Mouse (Mus musculus) cerebellum, adult 11-12 months (tissue): ENCODE results near the gene Myh7.
"Not testable (repeated sequence)": the region's sequence is repeated elsewhere in the genome, so short reads cannot be mapped to it uniquely, and the experiment has no call there.

Experiments
- DNase-seq: peaks from one replicate; pipeline ENCODE4 v3.0.0; 2022

Gene Myh7

DNA sequence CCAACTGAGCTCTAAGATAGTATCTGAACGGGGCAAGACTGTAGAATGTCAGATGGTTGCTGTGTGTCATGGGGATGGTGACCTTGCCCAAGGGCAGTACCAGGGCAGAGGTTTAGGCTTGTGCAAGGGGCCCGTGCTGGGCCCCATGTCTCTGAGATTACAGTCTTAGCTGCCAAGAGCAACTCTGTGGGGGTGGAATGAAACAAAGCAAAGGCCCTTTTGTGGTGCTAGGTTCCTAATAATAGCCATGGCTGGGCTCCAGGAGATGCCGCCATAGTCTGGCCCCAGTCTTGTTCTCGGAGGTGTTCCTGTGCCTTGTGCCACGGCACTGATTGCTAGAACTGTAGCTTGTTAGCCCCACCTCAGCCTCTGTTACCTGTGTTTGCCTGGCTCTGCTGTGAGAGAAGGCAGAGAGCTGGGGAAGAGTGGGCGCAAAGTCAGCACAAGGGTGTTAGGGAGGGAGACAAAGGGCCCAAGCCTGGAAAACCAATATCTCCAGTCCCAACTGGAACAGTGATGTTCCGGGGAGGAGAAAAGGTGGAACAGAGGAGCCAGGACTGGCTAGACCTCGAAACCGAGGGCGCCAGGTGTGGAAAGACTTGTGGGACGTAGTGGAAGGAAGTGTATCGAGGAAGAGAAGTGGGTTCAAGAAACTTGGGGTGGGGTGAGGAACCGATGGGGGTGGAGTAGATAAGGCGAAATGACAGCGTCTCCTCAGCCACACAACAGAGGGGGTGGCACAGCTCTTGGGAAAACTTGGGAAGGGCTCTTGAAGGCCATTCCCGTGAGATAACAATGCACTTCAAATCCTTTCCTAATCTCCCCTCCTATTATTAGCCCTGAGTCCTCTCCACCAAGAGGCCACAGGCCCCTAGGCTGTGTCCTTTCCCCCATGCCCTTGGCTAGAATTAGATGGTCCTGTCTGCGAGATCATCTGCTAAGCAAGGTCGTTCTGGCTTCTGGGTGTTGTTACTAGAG is 9.7 kb upstream of the Myh7 start:
- no peak for DNase-seq

DNA sequence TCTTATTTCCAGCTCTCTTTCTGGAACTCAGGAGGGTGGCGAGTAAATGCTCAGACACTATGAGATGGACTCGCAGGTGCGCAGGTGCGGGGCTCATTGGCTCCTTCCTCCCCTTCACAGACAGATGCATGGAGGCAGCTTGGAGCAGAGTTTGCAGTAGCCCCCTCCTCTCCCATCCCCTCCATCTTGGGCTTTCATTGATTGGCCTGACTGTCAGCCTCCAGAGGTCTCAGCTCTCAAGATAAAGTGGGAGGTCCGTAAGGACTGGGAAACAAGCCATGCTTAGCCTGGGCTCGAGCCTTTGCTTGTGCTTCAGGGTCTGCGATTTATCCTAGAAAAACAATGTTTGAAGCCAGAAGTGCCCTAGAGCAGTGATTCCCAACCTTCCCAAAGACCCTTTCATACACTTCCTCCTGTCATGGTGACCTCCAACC is 8.3 kb upstream of the Myh7 start:
- no peak for DNase-seq

DNA sequence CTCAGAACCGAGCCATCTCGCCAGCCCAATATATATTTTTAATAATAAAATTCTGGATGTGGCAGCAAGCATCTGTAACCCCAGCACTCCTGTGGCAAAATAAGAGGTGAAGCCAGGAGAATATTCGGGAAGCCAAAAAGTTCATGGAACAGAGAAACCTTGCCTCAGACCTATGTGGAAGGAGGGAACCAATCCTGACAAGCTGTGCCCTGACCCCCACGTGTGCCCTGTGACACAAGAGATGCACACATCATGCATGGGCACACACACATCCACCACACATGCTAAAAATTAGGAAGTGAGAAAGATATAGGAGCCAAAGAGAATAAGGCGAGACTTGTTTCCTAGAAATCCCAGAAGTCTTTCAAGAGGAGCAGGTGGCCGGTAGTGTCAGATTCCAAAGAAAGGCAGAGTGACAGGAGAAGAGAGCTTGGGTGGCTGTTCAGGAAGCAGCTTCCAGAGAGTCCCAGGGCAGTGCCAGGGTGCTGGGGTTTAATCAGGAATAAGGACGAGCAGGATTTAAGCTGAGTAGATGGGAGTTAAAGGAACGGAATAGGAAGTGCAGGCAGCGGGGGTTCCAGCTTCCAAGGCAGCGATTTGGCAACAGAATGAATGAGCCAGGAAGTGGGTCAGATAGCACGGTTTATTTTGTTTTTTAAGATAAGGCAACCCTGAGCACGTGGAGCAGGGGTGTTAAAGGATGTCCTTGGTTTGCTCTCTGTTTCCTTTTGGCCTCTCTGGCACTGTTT is 7.7 kb upstream of the Myh7 start:
- no peak for DNase-seq

- no peak for DNase-seq
These were observed 7.0 kb upstream of the Myh7 start for GRCm38 (mm10) chr14:55001446-55001845.

GRCm38 (mm10) chr14:55000814-55001213 is 6.4 kb upstream of the Myh7 start:
- DNase-seq, result no peak

DNA sequence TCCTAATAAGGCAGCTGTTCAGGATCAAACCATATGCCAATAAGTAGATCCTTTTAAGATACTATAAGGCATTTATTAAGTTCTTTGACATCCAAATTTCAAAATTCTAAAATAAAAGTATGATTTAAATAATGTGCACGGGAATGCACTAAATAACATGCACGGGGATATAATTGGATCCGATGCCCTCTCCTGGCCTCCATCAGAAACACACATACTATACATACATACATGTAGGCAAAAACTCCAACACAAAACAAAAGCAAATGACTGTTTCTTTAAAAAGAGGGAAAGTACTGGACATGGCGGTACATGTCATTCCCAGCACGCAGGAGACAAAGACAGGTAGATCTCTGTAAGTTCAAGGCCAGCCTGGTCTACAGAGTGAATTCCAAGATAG is 5.4 kb upstream of the Myh7 start:
- not testable (repeated sequence) for DNase-seq

DNA sequence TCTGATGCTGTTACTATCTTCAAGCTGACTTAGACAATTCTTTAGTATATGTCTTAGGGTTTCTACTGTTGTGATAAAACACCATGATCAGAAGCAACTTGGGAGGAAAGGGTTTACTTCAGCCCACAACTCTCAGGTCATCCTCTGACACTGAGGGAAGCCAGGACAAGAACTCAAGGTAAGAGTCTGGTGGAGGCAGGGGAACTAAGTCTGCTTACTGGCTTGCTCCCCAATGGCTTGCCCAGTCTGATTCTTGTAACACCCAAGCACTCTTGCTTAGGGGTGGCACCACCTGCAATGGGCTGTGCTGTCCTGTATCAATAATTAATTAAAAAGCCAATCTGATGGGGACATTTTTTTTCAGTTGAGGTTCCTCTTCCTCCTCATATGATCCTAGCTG is 4.3 kb upstream of the Myh7 start:
- no peak for DNase-seq

DNA sequence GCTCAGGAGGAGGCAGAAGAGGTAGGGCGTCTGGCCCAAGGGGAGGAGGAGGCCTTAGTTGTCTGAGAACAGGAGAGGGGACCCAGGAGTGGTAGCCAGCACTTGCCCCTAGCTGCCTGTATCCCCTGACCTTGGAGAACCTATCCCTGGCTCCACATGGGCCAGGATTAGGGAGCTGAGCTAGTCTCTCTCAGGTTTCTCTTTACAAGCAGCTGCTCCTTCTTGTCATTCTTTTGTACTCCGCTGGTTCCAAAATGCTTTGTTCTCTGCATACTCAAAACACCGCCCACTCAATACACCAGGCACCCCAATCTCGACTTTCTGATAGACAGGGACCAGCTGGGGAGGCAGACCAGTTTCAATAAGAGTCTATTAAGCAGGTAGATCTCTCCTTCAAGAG is 2.9 kb upstream of the Myh7 start:
- DNase-seq, result no peak

- DNase-seq, result no peak
These were observed 2.4 kb upstream of the Myh7 start for GRCm38 (mm10) chr14:54996793-54997192.

DNA sequence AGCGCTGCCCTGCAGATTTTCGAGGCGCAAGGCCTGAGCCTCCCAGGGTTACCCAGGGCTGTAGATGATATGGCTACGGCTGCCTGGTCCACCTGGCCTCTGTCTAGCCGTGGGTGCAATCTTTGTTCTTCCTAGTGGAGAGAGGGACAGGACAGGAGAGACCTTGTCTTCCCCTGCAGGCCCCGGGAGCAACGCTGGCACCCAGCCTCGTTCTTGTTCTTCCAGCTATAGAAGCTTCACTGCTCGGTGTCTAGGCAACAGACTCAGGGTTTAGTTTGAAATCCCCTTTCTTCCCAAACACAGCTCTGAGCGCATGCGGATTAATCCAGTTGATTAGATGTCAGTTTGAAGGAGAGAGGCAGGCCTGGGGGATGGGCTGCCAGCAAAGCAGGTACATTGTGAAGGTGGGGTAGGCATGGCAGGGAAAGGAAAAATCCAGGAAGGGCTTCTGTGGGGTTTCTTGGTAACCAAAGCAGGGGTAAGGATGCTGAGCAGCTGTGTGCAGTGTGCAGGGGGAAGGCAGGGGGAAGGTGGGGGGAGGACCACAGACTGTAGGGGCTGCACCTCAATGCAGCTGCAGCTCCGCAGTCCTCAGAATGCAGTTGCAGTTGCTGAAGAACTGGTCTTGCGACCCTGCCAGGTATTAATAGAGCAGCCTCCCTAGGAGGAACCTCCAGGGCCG is 1.2 kb upstream of the Myh7 start:
- no peak for DNase-seq

DNA sequence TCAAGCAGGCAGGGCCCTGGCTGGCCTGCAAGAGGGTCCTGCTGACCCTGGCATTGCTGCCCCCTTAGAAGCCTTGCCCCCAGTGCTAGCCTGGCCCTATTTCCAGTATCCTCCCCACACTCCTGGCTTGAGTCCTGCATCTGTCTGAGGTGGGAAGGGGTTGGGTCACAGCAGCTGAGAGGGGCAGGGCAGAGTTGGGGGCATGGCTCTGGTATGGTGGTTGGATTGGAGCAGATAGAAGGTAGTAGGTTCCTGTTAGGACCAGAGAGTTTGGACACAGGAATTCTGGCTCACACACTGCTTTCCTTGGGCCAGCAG is 402 bp upstream of the Myh7 start:
- DNase-seq, result no peak

DNA sequence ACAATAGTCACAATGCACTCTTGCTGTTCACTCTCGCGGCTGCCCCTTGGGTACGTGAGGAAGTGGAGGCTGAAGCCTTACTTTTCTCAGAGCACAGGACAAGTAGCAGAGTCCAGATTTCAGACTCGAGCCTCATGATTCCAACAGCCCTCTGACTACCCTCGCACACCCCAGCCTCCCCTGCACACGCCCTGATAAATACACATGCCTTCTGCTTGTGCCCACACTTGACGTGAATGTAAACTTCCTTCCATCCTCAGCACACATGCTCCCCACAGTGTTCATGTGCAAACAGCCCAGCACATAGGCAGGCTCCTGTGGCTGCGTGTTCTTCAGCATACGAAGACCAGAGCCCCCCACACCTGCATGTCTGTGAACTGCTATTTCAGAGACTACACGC is 790 bp downstream of the Myh7 start:
- no peak for DNase-seq

- DNase-seq, result no peak
These were observed 2.2 kb downstream of the Myh7 start for GRCm38 (mm10) chr14:54992196-54992595.

GRCm38 (mm10) chr14:54989886-54990441 is 4.5 kb downstream of the Myh7 start:
- no peak for DNase-seq

- DNase-seq, result no peak
These were observed 5.5 kb downstream of the Myh7 start for GRCm38 (mm10) chr14:54988882-54989281.

GRCm38 (mm10) chr14:54988350-54988874 is 6.0 kb downstream of the Myh7 start:
- not testable (repeated sequence) for DNase-seq

DNA sequence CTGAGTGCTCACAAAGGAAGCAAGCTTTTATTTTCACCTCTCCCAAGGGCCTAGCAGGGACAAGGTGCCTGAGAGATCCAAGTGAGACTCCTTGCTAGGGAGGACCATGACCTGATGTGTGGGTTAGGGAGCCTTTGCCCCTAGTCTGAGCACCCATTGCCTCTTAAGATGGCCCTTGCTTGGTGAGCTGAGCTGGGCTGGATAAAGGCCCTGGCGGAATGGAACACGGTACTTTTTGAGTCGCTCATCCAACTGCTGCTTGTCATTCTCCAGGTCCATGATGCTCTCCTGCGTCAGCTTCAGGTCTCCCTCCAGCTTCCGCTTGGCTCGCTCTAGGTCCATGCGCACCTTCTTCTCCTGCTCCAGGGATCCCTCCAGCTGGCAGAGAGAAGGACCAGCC is 12.5 kb downstream of the Myh7 start:
- no peak for DNase-seq

DNA sequence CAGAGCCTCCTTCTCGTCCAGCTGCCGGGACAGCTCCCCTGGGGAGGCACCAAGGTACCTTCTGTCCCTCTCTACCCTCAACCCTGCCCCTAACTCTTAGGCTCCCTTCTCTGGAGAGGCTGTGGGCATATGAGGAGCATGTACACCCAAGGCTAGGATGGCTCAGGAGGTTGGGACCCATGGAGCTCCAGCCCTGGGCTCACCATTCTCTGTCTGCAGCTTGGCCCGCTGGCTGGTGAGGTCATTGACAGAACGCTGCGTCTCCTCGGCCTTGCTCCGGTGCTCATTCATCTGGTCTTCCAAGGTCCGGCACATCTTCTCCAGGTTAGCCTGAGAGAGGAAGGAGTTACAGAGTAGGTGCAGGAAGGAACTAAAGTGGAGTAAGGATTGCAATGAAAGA is 15.8 kb downstream of the Myh7 start:
- DNase-seq, result no peak

DNA sequence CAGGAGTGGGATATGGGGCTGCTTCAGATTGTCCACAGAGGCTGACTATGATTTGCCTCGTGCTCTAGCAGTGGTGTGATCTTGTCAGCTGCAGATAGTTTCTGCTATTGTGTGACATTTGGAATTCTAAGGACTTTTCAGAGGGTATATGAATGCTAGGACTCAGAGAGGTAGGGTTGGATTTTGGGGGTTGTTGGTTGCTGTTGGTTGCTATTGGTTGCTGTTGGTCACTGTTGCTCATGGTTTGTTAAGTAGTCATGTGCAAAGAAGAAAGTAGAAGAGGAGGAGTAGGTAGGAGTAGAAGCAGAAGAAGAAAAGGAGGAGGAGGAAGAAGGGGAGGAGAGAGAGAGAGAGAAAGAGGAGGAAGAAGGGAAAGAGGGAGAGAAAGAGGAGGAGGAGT is 17.8 kb downstream of the Myh7 start, which contains the start of gene Gm17428:
Gene Gm17428 (plus strand): TSS at position 301 of the 400 bp plus-strand sequence.
- no peak for DNase-seq

- DNase-seq, result no peak
These were observed 20.2 kb downstream of the Myh7 start for GRCm38 (mm10) chr14:54974068-54974791.

DNA sequence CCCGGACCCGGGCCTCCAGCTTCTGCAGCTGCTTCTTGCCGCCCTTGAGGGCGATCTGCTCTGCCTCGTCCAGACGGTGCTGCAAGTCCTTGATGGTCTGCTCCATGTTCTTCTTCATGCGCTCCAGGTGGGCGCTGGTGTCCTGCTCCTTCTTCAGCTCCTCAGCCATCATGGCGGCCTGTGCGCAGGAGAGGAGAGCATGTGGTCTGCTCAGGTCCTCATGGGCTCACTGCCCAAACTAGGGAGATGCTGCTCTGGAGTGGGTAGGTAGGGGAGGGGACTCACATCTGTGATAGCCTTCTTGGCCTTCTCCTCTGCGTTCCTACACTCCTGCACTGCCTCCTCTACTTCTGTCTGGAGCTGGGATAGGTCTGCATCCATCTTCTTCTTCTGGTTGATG is 21.6 kb downstream of the Myh7 start:
- DNase-seq, result not testable (repeated sequence)

DNA sequence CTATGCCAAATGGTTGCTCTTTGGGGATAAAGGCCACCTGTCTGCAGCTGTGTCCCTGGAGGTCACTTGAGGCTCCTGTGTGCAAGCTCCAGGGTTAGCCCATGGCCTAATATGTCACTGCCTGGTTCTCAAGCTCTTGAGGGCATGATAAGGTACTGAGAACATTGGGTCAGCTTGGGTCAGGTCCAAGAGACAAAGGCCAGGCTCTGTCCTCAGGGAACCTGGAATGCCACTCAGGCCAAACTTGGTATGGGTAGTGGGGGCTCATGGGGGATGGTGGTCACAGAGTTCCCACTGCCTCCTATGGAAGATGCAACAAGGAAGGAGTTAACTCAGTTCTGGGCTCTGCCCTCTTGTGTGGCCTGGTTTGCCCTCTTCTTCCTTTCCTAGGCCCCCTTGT is 26.1 kb downstream of the Myh7 start:
- DNase-seq, result no peak
